In genomic region chr1:89938884-89939595, GRCm38 (mm10) we compare ENCODE assay signal across 13 mouse cellular contexts. TPM values are rescaled to one million over a fixed set of nuclear protein-coding genes. Genes with fewer than 3 reads are reported as not detected.
A peak's percentile ranks its signal among the peaks of the same experiment; 100 is the strongest.
DNase-seq lines count a peak whose midpoint lies in the region; ATAC-seq and TF ChIP-seq lines count a peak whose summit lies in the region.
"Had no signal": no experiment of that assay in that cellular context is flagged by ENCODE, and none has a peak within 500 bp of the region (broad histone marks: within the 10 kb centered on the region; RNA-seq: fewer than 3 reads in every experiment).

No protein-coding gene starts in this region.

- TF ChIP-seq POLR2A in bone marrow macrophage, adult 2 months (IDR thresholded peaks at IDR 0.05; ENCODE audit: borderline replicate concordance, low read depth, low read length), result no peak

- H3K36me3 ChIP-seq in lung, embryonic 14.5 days (ENCODE audit: insufficient read depth), result no peaks in the 10 kb centered on the region
- no peaks in the 10 kb centered on the region for H3K36me3 ChIP-seq in midbrain, postnatal 0 days (ENCODE audit: insufficient read depth, low read length)
- H3K36me3 ChIP-seq: liver, embryonic 13.5 days; midbrain, embryonic 12.5 days had no signal

- no peak overlapping the region for H3K4me3 ChIP-seq in gastrocnemius, adult 2 months
- H3K4me3 ChIP-seq in lung, embryonic 14.5 days (ENCODE audit: low read depth, low read length), result no peak overlapping the region
- H3K4me3 ChIP-seq in bone marrow macrophage, adult 2 months (ENCODE audit: insufficient read depth, low read length), result no peak overlapping the region
- H3K4me3 ChIP-seq in midbrain, postnatal 0 days (ENCODE audit: low read depth, low read length), result no peak overlapping the region
- H3K4me3 ChIP-seq: liver, embryonic 13.5 days; midbrain, embryonic 12.5 days had no signal

- intact Hi-C loops in gastrocnemius, adult 2 months (cut with DNase I), result no loop called here

- H3K27ac ChIP-seq in gastrocnemius, adult 2 months, result no peak overlapping the region
- no peak overlapping the region for H3K27ac ChIP-seq in lung, embryonic 14.5 days (ENCODE audit: low read depth)
- no peak overlapping the region for H3K27ac ChIP-seq in bone marrow macrophage, adult 2 months (ENCODE audit: insufficient read depth, low read depth, low read length)
- H3K27ac ChIP-seq in midbrain, postnatal 0 days (ENCODE audit: low read depth, low read length), result no peak overlapping the region
- H3K27ac ChIP-seq: liver, embryonic 13.5 days; midbrain, embryonic 12.5 days had no signal

- H3K27me3 ChIP-seq in lung, embryonic 14.5 days (ENCODE audit: insufficient read depth, low read length), result peaks cover 98% of the 10 kb centered on the region
- peaks cover 62% of the 10 kb centered on the region for H3K27me3 ChIP-seq in midbrain, postnatal 0 days (ENCODE audit: insufficient read depth, low read length)

- H3K4me1 ChIP-seq in lung, embryonic 14.5 days (ENCODE audit: insufficient read depth), result no peaks in the 10 kb centered on the region
- H3K4me1 ChIP-seq in bone marrow macrophage, adult 2 months (ENCODE audit: control insufficient read depth, insufficient read depth, low read length), result peaks cover 8% of the 10 kb centered on the region; the same call in 1 of the 2 replicates
- no peaks in the 10 kb centered on the region for H3K4me1 ChIP-seq in midbrain, postnatal 0 days (ENCODE audit: insufficient read depth, low read length)

- no peak for ATAC-seq in lung, embryonic 14.5 days (ENCODE audit: insufficient read depth)
- no peak for ATAC-seq in midbrain, postnatal 0 days (ENCODE audit: low FRiP score)

- WGBS in lung, embryonic 14.5 days, result 32% methylated on average over 16 of the region's 16 CpGs
- WGBS in midbrain, postnatal 0 days, result 26% methylated on average over 16 of the region's 16 CpGs

- no peak overlapping the region for H3K4me2 ChIP-seq in lung, embryonic 14.5 days
- no peak overlapping the region for H3K4me2 ChIP-seq in midbrain, postnatal 0 days (ENCODE audit: low read depth, low read length, poor library complexity, severe bottlenecking)
- H3K4me2 ChIP-seq: midbrain, embryonic 12.5 days had no signal

- no peaks in the 10 kb centered on the region for H3K9me3 ChIP-seq in lung, embryonic 14.5 days (ENCODE audit: low read depth, low read length)
- no peaks in the 10 kb centered on the region for H3K9me3 ChIP-seq in midbrain, postnatal 0 days (ENCODE audit: low read length)
- H3K9me3 ChIP-seq: liver, embryonic 13.5 days; midbrain, embryonic 12.5 days had no signal

- no peak overlapping the region for H3K9ac ChIP-seq in lung, embryonic 14.5 days
- no peak overlapping the region for H3K9ac ChIP-seq in midbrain, postnatal 0 days (replicated peaks; ENCODE audit: low read length, poor library complexity, severe bottlenecking)
- H3K9ac ChIP-seq: liver, embryonic 13.5 days; midbrain, embryonic 12.5 days had no signal

- no peak for DNase-seq in gastrocnemius, adult 2 months
- DNase-seq in gastrocnemius, postnatal 25 days, result no peak
- peak; percentile 34 for DNase-seq in lung, embryonic 14.5 days
- no peak for DNase-seq in lung, adult 18-20 months
- no peak for DNase-seq in midbrain, postnatal 0 days (ENCODE audit: low spot score)
- no peak for DNase-seq in B cell, adult 2 months
- no peak for DNase-seq in ovary, postnatal 10 days (ENCODE audit: low spot score)
- DNase-seq: gastrocnemius, postnatal 10 days; heart, postnatal 10 days; kidney, adult 11 months; liver, embryonic 13.5 days had no signal

- TF ChIP-seq CTCF in gastrocnemius, adult 2 months (IDR thresholded peaks at IDR 0.05), result peak; percentile 49
- TF ChIP-seq CTCF in lung, embryonic 14.5 days (IDR thresholded peaks at IDR 0.05; ENCODE audit: low read depth), result peak; percentile 53
- peak; percentile 72 for TF ChIP-seq CTCF in bone marrow macrophage, adult 2 months (IDR thresholded peaks at IDR 0.05; ENCODE audit: low read depth, low read length)
- peak; percentile 56 for TF ChIP-seq CTCF in midbrain, postnatal 0 days (IDR thresholded peaks at IDR 0.05)

RNA-seq across cellular contexts. Expression of gene Gbx2, which starts 8.1 kb away (rescaled TPM):
- under 1 TPM in 1 of 2 experiments, not detected in 1; 0.56 TPM for total RNA-seq in gastrocnemius, adult 2 months (2021)
- total RNA-seq in gastrocnemius, postnatal 25 days (2021), result under 1 TPM in 1 of 2 experiments, not detected in 1; 0.23 TPM
- 0.11 and 0.17 TPM in 2 replicates for polyA plus RNA-seq in lung, embryonic 14.5 days (2014; fragmentation: Nextera tagmentation; extraction: Ambion mirVana)
- polyA plus RNA-seq in bone marrow macrophage, adult 2 months (2012; ENCODE audit: insufficient read depth, insufficient read length, missing spikeins), result not detected in 2 replicates
- 9.9 and 10.8 TPM in 2 replicates for total RNA-seq in midbrain, postnatal 0 days (2014; rRNA removed)
- polyA plus RNA-seq in midbrain, postnatal 0 days (2015; fragmentation: Nextera tagmentation; extraction: Ambion mirVana), result 15.2 and 22.8 TPM in 2 replicates
- total RNA-seq: gastrocnemius, postnatal 10 days; heart, postnatal 10 days had no signal
